Mouse (Mus musculus) T-cell, adult 2 months (primary cell): ENCODE data around the gene Mical2.

Experiments
- DNase-seq: peaks from one replicate; pipeline ENCODE4 v3.0.0; 2022; ENCODE audit warnings: low spot score

The Mical2 gene

DNA sequence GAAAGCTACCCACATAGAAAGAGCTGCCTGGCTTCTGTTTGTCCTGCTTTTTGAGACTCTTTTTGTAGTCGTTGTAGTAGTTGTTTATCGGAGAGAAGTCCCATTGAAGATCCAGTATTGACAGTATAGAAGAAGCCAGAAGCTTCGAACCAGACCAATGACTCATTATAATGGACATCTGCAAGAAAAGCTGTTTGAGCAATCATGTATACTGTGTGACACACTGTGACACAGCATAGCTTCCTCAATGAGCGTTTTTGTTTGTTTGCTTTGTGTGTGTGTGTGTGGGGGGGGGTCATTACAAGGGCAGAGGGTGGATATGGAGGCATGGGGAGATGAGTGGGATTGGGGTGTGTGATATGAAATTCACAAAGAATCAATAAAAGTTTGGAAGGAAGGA, 53.0 kb downstream of the Mical2 start:
- DNase-seq: no peak

DNA sequence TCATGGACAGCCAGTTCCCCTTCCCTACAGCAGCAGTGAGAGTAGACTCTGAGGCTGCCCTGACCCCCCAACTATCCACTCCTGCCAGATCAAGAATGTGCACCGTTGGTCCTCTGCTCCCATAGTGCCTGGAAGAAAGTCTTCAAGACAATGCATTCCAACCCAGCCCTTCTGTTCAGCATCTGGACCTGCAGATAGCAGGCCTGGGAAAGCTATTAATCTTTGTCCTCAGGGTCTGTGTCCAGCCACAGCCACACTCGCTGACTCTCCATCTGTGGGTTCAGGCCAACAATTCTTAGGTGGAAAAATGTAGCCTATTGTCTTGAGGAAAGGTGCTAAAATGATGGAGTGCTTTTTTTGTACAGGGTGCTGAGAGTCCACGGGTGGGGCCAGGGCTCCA, 54.8 kb downstream of the Mical2 start:
- no peak for DNase-seq

DNA sequence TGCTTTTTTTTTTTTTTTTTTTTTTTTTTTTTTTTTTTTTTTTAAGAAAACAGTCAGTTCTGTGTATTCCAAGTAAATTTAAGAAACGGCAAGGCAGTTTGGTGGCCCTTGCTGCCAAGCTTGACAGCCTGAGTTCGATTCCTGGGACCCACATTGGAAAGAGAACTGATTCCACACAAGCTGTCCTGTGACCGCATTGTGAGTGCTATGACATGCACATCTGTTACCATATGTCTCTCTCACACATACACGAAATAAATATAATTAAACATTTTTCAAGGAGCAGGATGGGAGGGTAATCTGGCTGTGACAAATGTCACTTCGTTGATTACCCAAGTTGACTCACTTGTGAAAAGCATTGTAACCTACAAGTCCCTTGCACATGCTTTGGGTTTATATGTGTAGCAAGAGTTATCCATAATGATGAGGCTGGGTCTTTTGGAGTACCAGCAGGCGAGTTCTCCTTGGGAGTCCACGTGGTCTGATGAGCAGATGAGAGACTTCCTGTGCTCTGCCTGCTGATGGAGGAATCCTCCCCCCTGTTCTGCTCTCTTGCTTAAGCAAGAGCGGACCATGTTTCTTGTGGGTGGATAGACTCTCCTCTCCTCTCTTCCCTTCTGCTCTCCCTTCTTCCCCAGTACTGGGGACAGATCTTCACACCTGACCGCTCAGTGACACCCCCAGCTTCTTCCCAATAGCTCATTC, 58.1 kb downstream of the Mical2 start:
- DNase-seq: no peak

DNA sequence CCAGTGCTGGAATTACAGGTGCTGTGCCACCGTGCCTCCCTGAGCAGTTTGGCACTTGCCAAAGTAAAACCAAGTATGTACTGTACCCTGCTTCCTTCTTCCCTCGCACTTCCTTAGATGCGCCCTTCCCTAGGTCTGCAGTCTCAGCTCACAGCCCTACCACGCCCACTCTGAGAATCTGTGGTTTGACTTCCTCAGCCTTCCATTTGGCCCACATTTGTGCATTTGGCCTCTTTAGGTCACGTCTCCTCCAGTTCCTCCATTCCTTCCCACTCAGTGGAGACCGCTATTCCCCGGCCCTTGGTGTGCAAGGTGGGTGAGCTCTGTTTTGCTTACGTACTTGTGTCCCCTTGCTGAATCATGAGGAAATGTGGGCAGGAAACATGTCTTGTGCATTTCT, 59.9 kb downstream of the Mical2 start:
- DNase-seq: no peak

DNA sequence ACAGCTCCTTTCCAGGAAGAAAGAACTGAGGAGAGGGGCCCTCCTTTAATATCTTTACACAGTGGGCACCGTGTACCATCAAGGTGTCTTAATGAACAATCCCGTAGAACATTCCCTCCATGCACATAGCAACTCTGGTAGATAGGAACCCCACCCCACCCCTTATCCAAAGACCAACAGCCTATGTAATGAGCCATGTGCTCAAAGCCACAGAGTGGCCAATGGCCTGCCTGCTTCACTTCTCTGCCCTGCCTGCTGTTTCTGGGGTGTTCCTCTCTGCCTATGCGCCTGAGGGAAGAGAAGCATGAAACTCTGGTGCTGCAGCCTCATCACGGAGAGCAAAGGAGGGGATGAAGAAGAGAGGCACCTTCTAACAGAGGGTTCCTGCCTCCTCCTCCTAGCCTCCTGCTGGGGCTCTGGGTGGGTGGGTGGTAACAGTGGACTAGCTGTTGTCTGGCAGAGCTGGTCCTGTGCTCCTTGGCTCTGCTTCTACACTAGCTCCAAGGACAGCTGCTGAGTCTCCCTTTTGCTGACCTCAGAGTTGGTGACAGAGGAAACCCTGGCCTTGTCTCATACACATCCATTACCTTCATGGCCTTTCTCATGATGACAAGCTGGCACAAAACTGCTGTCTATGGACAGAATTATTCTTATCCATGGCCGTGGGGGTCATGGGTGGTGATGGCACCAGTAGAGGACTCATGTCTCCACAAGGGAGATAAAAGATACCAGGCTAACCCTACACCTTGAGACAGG, 62.9 kb downstream of the Mical2 start:
- DNase-seq: no peak

DNA sequence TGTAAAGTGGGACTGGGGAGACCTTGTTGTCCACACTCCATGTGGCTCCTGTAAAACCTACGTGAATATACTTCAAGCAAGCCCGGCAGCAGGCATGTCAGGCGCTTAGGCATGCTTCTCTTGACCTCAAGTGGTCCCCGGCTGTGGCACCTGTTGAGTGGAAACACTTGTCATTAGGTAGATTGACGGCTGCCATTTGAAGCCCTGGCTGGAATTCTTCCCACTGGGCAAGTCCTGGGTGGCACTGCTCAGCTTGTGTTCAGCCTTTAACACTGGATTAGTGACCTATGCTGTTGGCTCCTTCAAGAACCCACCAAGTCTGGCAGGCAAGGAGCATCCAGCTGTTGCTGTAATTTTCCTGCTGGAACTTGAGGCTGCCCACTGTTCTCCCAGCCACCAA, 63.9 kb downstream of the Mical2 start:
- DNase-seq: no peak

DNA sequence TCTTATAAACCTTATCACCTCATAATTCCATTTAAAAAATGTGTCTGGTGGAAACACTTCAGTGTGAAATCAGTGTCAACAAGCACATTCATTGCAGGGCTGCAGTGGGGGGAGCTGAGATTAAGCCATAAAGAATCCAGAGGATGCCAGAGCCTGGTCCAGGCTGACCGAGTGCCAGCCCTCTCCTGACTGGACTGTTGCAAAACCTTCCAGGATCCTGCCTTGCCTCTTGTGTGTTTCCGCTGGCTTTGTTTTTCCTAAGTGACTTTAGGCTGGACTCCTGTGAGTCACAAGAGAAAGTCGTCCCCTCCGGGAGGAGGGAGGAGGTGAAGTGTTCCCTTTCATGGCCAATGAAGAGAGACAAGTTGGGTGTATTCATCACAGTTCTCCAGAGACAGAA, 64.3 kb downstream of the Mical2 start:
- no peak for DNase-seq

DNA sequence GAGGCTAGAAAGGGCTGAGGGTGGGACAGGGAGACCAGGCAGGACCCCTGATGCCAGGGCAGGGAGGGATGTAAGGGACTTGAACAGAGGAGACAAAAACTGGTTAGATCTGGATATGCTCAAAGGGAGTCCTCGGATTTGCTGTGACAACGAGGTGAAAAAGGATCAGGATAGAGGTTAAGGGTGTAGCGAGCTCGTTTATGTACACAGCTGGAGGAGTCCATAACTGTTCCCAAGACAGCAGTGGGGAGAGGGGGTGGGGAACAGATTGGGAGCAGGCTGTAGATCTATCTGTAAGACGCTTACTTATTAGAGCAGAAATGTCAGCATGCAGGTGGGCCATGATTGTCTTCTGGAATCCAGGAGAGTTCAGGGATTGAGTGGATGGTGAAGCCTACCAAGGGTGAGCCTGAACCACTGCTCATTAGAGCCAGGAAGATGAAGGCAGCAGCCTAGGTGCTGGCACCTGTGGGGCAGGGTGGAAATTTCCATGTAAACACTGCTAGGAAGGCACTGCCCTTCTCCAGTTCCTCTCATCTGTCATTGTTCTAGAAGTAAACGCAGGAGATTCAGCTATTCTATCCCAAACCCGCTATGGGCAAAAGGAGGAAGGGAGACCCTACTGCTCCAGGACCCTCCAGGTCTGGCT, 67.9 kb downstream of the Mical2 start:
- DNase-seq: no peak

DNA sequence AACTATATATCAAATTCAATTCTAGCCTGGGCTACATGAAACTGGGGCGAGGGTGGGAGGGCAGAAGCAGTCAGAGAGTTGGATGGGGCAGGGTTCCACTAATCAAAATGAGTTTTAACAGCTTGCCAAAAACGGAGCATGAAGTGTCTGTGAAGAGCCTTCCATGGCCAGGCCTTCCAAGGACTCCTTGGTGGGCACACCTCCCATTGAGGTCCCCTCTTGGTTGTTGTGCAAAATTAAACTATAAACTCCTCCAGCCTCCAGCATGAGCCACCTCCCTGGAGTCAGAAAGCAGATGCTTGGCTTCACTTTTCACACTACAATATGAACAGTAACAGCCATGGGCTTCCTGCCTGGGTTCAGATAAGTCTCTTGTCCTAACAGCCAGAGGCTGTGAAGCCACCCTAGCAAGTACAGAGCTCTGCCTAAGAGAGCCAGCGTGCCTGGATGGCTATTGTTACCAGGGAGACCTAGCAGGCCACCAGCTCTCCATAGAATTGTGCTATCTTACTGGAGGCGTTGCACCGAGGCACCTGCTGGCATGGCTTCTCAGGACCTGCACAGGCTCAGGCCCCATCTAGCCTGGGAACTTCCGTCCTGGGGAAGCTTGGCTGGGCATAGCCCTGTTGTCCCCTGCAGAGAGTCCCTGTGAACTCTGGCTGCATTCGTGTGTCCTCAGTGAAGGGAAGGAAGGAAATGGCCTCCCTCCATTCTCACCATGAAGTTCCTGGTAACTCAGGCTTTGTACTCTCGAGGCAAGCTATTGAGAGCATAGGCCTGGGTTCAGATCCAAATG, 70.0 kb downstream of the Mical2 start:
- no peak for DNase-seq

DNA sequence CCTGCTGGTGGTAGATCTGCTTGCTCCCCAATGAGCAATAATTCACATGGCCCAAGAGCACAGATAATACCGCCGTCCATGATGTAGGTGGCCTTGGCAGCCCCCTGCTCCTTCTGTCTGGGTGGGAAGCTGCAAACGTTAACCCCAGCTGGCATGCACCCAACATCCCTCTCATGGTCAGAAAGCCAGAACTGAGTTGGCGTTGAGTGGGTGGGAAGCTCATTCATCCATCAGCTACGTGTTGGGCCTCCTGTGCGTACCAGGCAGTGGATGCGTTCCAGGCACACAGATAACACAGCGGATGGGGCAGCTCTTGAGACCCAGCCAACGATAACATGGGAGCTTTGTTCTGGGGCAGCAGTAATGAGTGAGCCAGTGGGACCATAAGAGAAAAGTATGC, 72.4 kb downstream of the Mical2 start:
- DNase-seq: no peak

DNA sequence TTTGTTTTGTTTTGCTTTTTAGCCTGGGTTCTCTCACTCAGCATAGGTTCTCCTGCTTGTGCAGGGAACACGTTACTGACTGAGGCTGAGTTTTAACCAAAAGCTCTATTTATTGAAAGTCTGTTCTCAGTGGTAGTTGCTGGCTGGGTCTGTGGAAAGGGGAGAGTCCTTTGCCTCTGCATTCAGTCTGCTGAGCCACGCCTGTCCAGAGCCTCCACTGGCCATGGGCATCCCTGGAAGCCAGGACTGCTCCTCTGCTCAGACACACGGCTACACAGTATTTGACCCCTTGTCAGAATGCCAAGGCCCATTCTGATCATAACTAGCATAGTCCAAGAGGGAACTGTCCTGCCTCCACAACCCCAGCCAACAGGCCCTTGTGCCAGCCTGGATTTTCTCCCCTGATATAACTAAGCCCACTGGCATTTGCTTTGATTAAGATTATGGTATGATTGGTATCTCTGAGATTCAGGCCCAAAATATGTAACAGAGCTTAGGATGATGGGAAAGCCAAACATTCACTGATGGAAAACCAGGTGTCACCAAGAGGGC, 73.3 kb downstream of the Mical2 start:
- DNase-seq: no peak

DNA sequence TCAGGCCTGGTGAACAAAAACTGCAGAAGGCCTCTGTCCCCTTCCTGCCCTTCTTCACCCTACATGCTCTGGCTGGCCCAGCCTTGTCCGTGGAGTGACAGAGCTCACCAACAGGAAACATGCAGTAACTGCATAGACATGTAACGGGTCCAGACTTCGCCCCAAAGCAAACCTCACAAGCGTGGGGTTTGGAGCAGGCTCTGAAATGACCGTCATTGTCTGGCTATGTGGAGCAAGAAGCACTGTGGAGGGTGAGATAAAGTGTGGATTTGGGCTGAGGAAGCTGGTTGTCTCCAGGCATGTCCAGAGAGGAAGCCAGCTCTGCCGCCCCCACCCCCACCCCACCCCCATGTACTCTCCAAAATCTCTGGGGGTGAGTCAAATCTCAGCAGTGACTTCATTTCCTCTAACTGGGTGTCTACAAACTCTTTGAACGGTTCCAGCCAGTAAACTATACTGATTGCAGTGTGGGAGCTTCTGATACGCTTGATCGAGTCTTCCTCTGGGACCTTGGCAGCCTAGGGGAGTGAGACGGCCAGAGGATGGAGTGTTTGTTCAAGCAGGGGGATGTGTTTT, 74.0 kb downstream of the Mical2 start:
- no peak for DNase-seq

DNA sequence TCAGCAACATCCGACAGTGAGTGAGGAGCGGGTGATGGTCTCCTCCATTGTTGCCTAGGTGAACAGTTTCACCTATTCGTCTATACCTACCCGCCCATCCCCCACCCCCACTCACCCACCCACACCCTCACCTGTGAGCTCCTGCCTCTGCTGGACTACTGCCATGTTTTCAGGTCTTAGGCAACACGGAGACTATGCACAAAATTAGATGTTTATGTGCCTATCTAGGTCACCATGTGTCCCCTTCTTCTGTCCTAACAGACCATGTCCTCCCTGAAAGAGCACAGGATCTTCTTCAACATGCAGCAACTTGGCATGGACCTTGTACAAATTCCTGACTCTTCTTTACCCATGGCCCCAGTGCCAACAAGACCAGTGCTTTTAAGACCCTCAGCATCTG, 74.5 kb downstream of the Mical2 start:
- DNase-seq: no peak

DNA sequence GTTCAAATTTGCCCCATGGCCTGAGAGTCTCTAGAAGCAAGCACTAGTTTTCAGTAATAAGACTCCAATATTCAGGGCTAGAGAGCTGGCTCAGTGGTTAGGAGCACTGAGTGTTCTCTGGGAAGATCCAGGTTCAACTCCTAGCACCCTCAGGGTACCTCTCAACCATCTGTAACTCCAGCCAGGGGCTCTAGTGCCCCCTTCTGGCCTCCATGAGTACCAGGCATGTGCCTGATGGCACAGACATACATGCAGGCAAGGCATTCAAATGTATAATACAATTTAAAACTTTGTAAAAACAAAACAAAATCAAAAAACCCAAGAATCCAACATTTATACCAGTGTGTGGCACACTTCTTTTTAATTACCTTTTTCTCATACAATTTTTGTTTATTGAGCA, 75.4 kb downstream of the Mical2 start:
- DNase-seq: no peak

DNA sequence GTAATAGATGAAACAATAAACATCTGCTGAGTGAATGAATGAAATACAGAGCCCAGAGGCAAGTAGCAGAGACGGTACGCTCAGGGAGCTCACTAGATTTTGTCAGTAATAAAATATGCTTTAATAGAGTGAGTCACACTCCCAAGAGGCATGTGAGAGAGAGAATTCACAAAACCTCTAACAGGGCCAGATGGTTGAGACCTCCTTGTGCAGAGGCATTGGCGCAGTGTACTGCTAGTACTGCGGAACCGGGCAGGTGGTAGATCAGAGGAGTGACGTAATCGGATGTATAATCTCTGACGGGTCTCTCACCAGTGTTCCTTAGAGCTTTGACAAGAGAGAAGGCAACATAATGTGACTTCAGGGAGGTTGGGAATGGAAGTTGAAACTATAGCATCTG, 78.7 kb downstream of the Mical2 start:
- no peak for DNase-seq

DNA sequence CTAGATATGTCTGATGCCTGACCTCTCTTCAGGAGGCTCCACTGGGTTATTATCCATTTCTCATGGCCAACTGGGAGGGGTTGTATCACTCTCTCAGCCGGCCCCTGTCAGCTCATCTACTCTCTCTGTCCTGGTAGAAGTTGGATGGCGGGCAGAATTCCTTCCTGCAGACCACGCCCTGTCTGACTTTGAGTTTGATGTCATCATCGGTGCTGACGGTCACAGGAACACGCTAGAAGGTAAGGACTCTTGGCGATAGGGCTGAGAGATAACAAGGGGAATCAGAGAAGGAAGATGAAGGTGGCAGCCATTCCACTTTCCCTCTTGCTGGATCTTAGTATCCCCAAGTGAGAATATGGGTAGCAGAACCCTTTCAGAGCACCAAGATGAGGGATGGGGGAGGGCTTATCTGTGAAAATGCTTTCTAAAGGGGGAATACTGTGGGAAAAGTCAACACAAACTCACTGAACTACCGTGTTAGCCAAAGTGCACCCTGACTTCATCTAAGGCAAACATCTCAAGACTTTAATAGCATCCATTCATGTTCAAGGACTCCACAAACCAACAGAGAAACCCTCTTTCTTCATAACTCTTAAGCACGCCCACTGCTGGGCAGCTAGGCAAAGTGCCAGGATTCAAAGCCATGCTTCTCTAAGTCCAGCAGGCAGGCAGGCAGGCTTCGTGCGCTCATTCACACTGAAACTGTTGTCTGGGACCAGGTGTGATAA, 83.8 kb downstream of the Mical2 start:
- DNase-seq: no peak

DNA sequence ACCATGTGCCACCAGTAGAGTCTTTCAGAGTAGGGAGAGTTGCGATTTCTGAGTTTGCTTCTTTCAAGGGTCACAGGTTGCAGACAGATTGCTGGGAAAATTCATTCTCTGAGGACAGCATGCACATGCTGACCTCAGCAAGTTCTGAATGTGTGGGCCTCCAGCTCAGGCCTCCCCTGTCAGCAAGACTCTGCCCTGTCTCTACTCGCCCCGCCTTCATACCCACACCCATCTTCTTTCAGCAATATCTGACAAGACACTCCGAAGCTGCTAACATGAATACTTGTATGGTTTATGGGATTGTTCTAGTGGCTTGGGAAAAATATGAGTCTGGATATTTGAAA, 84.3 kb downstream of the Mical2 start:
- no peak for DNase-seq

DNA sequence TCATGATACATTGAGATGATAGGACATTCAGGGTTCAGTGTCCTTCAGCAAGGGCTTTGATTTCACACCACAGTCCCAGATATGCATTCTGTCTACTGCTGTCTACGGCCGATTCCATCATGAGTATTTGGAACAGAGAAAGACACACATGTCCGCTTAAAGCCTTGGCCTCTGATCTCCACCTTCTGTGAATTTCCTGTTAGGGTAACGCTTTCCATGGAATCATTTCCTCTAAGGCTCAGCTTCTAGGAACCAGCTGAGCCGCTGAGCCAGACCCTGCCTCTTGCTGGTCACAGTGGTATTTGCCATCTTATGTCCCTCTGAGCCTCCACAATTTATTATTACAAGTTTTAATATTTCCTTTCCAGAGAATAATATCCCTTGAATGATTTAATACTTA, 87.6 kb downstream of the Mical2 start:
- DNase-seq: no peak

DNA sequence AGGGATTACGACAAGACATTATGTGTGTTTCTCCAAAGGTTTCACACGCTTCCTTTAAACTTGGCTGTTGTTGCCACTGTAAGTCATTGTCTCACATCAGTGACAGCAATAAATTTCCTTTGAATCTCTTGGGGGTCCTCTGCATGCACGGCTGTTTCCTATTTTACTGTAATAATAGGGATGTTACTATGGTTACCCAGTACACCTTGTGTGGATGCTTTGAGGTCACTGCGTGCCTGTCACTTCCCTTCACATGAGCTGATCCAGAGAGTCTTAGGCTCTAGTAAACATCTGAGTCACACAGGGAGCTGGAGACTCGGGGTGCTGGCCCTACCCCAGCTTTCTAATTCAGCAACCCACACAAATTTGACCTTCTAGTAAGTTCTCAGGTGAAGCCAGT, 88.0 kb downstream of the Mical2 start:
- DNase-seq: no peak

DNA sequence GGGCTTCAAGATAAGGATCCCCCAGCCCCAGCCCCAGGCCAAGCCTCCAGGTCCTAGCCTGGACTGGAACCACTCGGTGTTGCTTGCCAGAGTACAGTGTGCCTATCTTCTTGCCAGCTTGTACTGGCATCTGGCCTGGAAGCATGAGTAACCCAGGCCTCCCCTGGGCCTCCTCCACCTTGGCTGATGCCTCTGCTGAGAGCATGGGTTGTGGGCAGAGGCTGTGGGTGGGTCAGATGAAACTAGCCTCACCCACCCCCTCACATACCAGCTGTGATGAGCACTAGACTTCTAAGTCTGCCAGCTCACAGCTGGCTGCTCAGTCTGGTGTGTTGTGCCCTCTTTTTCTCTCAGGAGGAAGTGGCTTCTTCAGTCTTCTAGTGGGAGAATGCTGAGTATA, 90.6 kb downstream of the Mical2 start:
- DNase-seq: no peak

DNA sequence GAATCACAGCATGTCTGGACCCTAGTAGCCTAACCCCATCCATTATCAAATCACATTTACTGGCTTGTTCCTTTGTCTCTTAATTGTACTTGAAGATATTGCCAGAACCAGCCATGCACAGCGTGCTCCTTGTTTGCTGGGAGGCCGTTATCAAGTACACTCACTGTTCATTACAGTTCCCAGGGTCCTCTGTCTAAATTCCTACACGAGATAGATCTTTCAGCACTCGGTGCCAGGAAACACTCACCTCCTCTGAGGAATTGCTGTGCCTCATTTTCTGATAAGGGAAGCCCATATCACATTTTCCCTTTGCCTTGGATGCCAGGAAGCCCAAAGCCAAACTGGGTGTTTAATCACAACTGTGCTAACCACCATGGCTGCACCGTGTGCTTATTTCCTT, 91.8 kb downstream of the Mical2 start:
- no peak for DNase-seq
